Mouse (Mus musculus) embryonic fibroblast, embryonic 13.5 days (primary cell): ENCODE measurements around the gene Gm45521. TPM values are rescaled to one million over a fixed set of nuclear protein-coding genes. Genes with fewer than 3 reads are reported as not detected.
"Not testable (repeated sequence)": the region's sequence is repeated elsewhere in the genome, so short reads cannot be mapped to it uniquely, and the experiment has no call there.

Experiments
- H3K27ac ChIP-seq: 2 replicates; pipeline ENCODE4 v1.5.1; 2012; ENCODE audit warnings: low read length, control low read depth, inconsistent platforms; ENCODE audit not compliant: insufficient read depth
- H3K4me1 ChIP-seq: 2 replicates; pipeline ENCODE4 v1.6.1; 2011; ENCODE audit warnings: low read length; ENCODE audit not compliant: control insufficient read depth, insufficient read depth
- H3K4me3 ChIP-seq: 2 replicates; pipeline ENCODE4 v1.5.1; 2011; ENCODE audit warnings: mild to moderate bottlenecking, control low read depth, low read length; ENCODE audit not compliant: insufficient read depth
- CTCF ChIP-seq: IDR thresholded peaks from 2 replicates; pipeline ENCODE4 v1.5.1; 2011; ENCODE audit warnings: mild to moderate bottlenecking, control low read depth, low read length, moderate library complexity, borderline replicate concordance; ENCODE audit not compliant: insufficient read depth
- POLR2A ChIP-seq: IDR thresholded peaks from 2 replicates; pipeline ENCODE4 v1.6.1; 2011; ENCODE audit warnings: low read depth, mild to moderate bottlenecking, control low read depth, low read length, moderate library complexity
- polyA plus RNA-seq: library from polyadenylated mRNA; stranded (reverse); fragments of >200 nt; gene quantifications from 2 replicates; pipeline ENCODE4 v1.2.4, GENCODE M21; 2011; ENCODE audit warnings: low read depth; ENCODE audit not compliant: missing spikeins, insufficient read length

Gene Gm45521
- polyA plus RNA-seq, 1 experiment: not detected

DNA sequence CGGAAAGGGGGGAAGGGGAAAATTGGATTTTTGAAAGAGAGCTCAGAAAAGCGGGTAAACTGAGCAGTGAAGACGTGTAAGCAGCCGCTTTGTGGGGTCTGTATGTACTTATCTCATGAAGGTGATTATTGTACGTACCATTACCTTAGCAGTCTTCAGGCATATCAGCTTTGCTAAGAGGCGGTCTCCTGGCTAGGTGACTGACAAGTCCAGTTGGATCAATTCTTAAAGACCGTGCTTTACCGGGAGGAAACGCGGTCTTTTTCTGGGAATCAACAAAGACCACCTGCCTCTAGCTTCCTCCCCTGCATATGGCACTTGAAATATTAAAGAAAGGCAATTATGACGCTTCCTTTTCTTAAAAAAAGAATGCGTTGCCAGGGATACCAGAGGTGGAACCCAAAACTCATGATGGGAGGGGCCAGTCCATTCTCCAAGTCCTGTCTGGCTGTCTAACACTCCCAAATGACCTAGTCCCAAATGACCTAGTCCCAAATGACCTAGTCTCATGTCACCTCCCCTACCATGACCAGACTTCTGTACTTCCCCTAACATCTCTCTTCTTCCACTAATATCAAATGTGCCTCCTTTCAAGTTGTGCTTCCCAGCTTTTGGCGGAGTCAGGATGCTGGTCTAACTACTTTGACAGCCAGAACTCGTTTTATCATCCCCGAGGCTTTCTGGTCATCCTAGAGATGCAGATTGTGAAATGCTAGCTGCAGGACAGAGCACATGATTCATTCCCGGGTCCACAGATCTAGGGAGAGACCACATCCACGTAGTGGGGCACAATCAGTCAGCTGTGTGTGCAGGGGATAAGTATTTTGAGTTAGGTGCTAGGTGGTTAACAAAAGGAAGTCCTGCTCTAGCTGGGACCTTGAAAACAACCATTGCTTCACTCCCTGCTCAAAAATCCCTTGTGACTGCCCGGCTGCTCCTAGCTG lies 46.9 kb downstream of the Gm45521 start:
- Histone ChIP-seq H3K4me3 (peak overlapping the region; percentile 58), H3K4me1 (peaks cover 7% of the 10 kb centered on the region), H3K27ac (no peak overlapping the region)
- no peak for TF ChIP-seq POLR2A
- TF ChIP-seq CTCF: no peak

DNA sequence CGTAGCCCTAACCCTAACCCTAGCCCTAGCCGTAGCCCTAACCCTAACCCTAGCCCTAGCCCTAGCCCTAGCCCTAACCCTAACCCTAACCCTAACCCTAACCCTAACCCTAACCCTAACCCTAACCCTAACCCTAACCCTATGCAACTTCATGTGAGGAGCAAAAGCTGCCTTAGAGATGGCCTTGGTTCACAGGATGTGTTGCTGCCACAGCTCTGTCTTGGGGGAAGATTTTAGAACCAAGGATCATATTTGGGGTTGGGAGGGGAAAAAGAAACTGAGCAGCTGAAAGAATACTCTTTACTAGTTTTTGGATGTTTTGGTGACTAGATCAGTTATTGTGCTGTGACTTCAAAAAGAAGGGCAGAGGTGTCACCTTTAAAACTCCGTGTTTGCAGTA lies 49.0 kb downstream of the Gm45521 start:
- H3K4me3 ChIP-seq: not testable (repeated sequence)

DNA sequence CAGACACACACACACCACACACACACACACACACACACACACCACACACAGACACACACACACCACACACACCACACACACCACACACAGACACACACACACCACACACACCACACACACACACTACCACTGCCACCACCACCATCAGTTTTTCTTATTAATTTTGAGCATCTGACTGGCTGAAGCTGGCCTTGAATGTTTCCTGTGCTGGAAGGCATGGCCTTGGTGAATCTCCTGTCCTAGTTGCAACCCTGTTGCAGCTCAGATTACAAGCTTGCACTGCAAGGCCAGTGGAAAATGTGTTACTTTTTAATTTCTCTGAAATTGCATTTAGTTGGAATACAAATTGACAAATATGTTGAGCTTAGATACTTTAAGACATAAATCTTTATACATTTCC lies 50.0 kb downstream of the Gm45521 start:
- TF ChIP-seq POLR2A (no peak), CTCF (no peak)
- Histone ChIP-seq H3K4me3 (no peak overlapping the region), H3K27ac (no peak overlapping the region), H3K4me1 (peaks cover 3% of the 10 kb centered on the region; the same call in 1 of the 2 replicates)

More for the DNA sequence above, 49.0 kb downstream of the Gm45521 start:
- H3K4me1 ChIP-seq, H3K27ac ChIP-seq: not testable (repeated sequence)

DNA sequence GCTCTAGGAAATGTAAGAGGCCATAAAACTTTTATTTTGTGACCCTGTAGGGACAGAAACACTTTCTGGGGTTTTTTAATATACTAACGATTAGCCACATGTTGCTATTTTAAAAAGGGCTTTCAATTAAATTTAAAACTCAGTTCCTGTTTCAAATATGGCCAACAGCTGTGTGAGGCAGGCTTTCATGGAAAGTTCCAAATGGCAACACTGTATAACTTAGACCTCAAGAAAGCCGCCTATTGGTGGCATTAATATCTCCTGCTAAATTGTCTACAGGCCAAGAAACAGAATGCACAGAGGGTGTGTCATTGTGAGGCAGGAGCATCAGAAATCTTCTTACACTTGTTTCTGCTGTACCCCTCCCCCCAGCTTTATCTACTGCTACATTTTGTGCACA lies 50.4 kb downstream of the Gm45521 start:
- TF ChIP-seq POLR2A: no peak
- TF ChIP-seq CTCF: no peak
- Histone ChIP-seq H3K27ac (no peak overlapping the region), H3K4me1 (peaks cover 3% of the 10 kb centered on the region; the same call in 1 of the 2 replicates), H3K4me3 (no peak overlapping the region)

DNA sequence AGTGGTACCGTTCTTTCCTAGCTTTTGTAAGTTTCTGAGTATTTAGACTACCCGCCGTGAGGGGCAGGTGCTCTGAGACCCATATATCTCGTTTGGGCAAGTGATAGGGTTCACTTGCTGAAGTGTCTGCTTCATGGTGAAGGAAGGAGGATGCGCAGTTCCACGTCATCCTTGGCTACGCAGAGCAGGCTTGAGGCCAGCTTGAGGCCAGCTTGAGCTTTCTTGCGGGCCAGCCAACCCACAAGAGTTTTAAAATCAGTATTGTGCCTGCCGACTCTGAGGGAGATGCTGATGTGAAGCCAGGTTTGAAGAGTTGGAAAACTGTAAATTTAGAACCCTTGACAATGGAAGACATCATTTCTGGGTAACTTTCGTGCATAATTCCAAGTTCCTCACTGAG lies 50.8 kb downstream of the Gm45521 start:
- no peak overlapping the region for H3K4me3 ChIP-seq
- TF ChIP-seq CTCF: no peak
- TF ChIP-seq POLR2A: no peak
- no peak overlapping the region for H3K27ac ChIP-seq
- peaks cover 3% of the 10 kb centered on the region; the same call in 1 of the 2 replicates for H3K4me1 ChIP-seq

Other genes with a start within 250 kb of the Gm45521 start
- gene Gm26661, start 165.7 kb upstream of the Gm45521 start, polyA plus RNA-seq: not detected in 2 replicates
- 190 and 401 TPM in 2 replicates for gene Flnb, start 139.3 kb upstream of the Gm45521 start, polyA plus RNA-seq
- not detected in 2 replicates for gene Dnase1l3, start 37.3 kb downstream of the Gm45521 start, polyA plus RNA-seq
- gene Abhd6, start 45.6 kb downstream of the Gm45521 start, polyA plus RNA-seq: 4.7 and 6.4 TPM in 2 replicates
- 17.8 and 24.1 TPM in 2 replicates for gene Rpp14, start 123.1 kb downstream of the Gm45521 start, polyA plus RNA-seq
- 38.9 and 45.6 TPM in 2 replicates for gene Pxk, start 140.9 kb downstream of the Gm45521 start, polyA plus RNA-seq
- 83.3 and 92.5 TPM in 2 replicates for gene Pdhb, start 215.7 kb downstream of the Gm45521 start, polyA plus RNA-seq